In genomic region chr14:118363391-118363821, GRCm38 (mm10) we compare ENCODE assay signal across 12 mouse cellular contexts.
DNase-seq lines count a peak whose midpoint lies in the region; ATAC-seq and TF ChIP-seq lines count a peak whose summit lies in the region.
"Had no signal": no experiment of that assay in that cellular context is flagged by ENCODE, and none has a peak within 500 bp of the region (broad histone marks: within the 10 kb centered on the region; RNA-seq: fewer than 3 reads in every experiment).

No protein-coding gene starts in this region.

- H3K4me2 ChIP-seq in forebrain, embryonic 13.5 days = peak overlapping the region; percentile 7; the same call in 1 of the 2 replicates
- no peak overlapping the region for H3K4me2 ChIP-seq in forebrain, embryonic 12.5 days
- H3K4me2 ChIP-seq in midbrain, embryonic 13.5 days (replicated peaks) = peak overlapping the region; percentile 22; the same call in 1 of the 2 replicates
- H3K4me2 ChIP-seq in midbrain, embryonic 11.5 days = no peak overlapping the region
- peak overlapping the region; percentile 27; the same call in 1 of the 2 replicates for H3K4me2 ChIP-seq in hindbrain, postnatal 0 days (ENCODE audit: low read depth, low read length)
- peak overlapping the region; percentile 25 for H3K4me2 ChIP-seq in neural tube, embryonic 14.5 days (ENCODE audit: low read depth, low read length)
- H3K4me2 ChIP-seq: heart, embryonic 12.5 days had no signal

- TF ChIP-seq CTCF in hindbrain, postnatal 0 days (IDR thresholded peaks at IDR 0.05; ENCODE audit: low read depth) = no peak

- peaks cover 32% of the 10 kb centered on the region for H3K4me1 ChIP-seq in forebrain, embryonic 13.5 days
- peaks cover 29% of the 10 kb centered on the region for H3K4me1 ChIP-seq in forebrain, embryonic 12.5 days
- peaks cover 18% of the 10 kb centered on the region for H3K4me1 ChIP-seq in midbrain, embryonic 13.5 days (replicated peaks)
- H3K4me1 ChIP-seq in midbrain, embryonic 11.5 days (ENCODE audit: control insufficient read depth, insufficient read depth, low read length) = peaks cover 12% of the 10 kb centered on the region
- H3K4me1 ChIP-seq in hindbrain, postnatal 0 days (ENCODE audit: insufficient read depth, low read length) = no peaks in the 10 kb centered on the region
- H3K4me1 ChIP-seq in neural tube, embryonic 14.5 days (ENCODE audit: control insufficient read depth, insufficient read depth, low read length) = peaks cover 15% of the 10 kb centered on the region; the same call in 1 of the 2 replicates

- no peak overlapping the region for H3K27ac ChIP-seq in forebrain, embryonic 13.5 days
- no peak overlapping the region for H3K27ac ChIP-seq in forebrain, embryonic 12.5 days
- peak overlapping the region; percentile 51 for H3K27ac ChIP-seq in midbrain, embryonic 13.5 days
- no peak overlapping the region for H3K27ac ChIP-seq in midbrain, embryonic 11.5 days (ENCODE audit: low read depth, low read length)
- H3K27ac ChIP-seq in hindbrain, postnatal 0 days = no peak overlapping the region
- peak overlapping the region; percentile 23; the same call in 1 of the 2 replicates for H3K27ac ChIP-seq in neural tube, embryonic 14.5 days (ENCODE audit: low read depth, low read length)
- H3K27ac ChIP-seq: gastrocnemius, adult 2 months had no signal

- H3K9ac ChIP-seq in forebrain, embryonic 13.5 days = no peak overlapping the region
- no peak overlapping the region for H3K9ac ChIP-seq in forebrain, embryonic 12.5 days
- no peak overlapping the region; the same call in 1 of the 2 replicates for H3K9ac ChIP-seq in midbrain, embryonic 13.5 days (replicated peaks)
- H3K9ac ChIP-seq in midbrain, embryonic 11.5 days (ENCODE audit: low read length) = no peak overlapping the region
- no peak overlapping the region for H3K9ac ChIP-seq in hindbrain, postnatal 0 days (replicated peaks; ENCODE audit: low read length)
- no peak overlapping the region for H3K9ac ChIP-seq in neural tube, embryonic 14.5 days (replicated peaks; ENCODE audit: low read depth, low read length)
- H3K9ac ChIP-seq: heart, embryonic 12.5 days had no signal

- no peak for DNase-seq in midbrain, embryonic 11.5 days (ENCODE audit: low spot score, missing footprints)
- peak; percentile 54 for DNase-seq in hindbrain, postnatal 0 days (ENCODE audit: low spot score)
- no peak for DNase-seq in thymus, adult 18-20 months
- no peak for DNase-seq in B cell, adult 2 months
- DNase-seq: gastrocnemius, adult 2 months; kidney, adult 11 months; layer of hippocampus, postnatal 36 days had no signal

- no peaks in the 10 kb centered on the region for H3K9me3 ChIP-seq in forebrain, embryonic 13.5 days (replicated peaks)
- H3K9me3 ChIP-seq in forebrain, embryonic 12.5 days = no peaks in the 10 kb centered on the region
- no peaks in the 10 kb centered on the region for H3K9me3 ChIP-seq in midbrain, embryonic 13.5 days
- no peaks in the 10 kb centered on the region for H3K9me3 ChIP-seq in midbrain, embryonic 11.5 days (ENCODE audit: control insufficient read depth, low read length)
- H3K9me3 ChIP-seq in hindbrain, postnatal 0 days (ENCODE audit: low read length) = no peaks in the 10 kb centered on the region
- H3K9me3 ChIP-seq in neural tube, embryonic 14.5 days (ENCODE audit: control insufficient read depth, low read length) = no peaks in the 10 kb centered on the region
- H3K9me3 ChIP-seq: heart, embryonic 12.5 days had no signal

- H3K4me3 ChIP-seq in forebrain, embryonic 13.5 days = no peak overlapping the region
- no peak overlapping the region for H3K4me3 ChIP-seq in forebrain, embryonic 12.5 days (replicated peaks)
- no peak overlapping the region; the same call in 1 of the 2 replicates for H3K4me3 ChIP-seq in midbrain, embryonic 13.5 days (replicated peaks)
- no peak overlapping the region for H3K4me3 ChIP-seq in midbrain, embryonic 11.5 days (ENCODE audit: low read depth, low read length)
- no peak overlapping the region for H3K4me3 ChIP-seq in hindbrain, postnatal 0 days (ENCODE audit: low read length)
- H3K4me3 ChIP-seq in neural tube, embryonic 14.5 days (ENCODE audit: low read depth, low read length) = 0 out of 2 replicates have a peak overlapping the region, but pooled peaks have one; percentile 0
- H3K4me3 ChIP-seq: gastrocnemius, adult 2 months; heart, embryonic 12.5 days had no signal

- ATAC-seq in forebrain, embryonic 13.5 days = no peak
- no peak for ATAC-seq in forebrain, embryonic 12.5 days (ENCODE audit: low FRiP score)
- peak; percentile 48 for ATAC-seq in midbrain, embryonic 13.5 days
- ATAC-seq in midbrain, embryonic 11.5 days (ENCODE audit: low FRiP score) = no peak
- ATAC-seq in hindbrain, postnatal 0 days = 0 out of 2 replicates have a peak, but pooled peaks have one; percentile 27
- peak; percentile 85 for ATAC-seq in neural tube, embryonic 14.5 days (ENCODE audit: low read depth)

- H3K27me3 ChIP-seq in forebrain, embryonic 13.5 days = peaks cover 24% of the 10 kb centered on the region
- peaks cover 43% of the 10 kb centered on the region for H3K27me3 ChIP-seq in forebrain, embryonic 12.5 days
- H3K27me3 ChIP-seq in midbrain, embryonic 13.5 days = no peaks in the 10 kb centered on the region
- no peaks in the 10 kb centered on the region for H3K27me3 ChIP-seq in midbrain, embryonic 11.5 days (ENCODE audit: control insufficient read depth, insufficient read depth, low read length)
- H3K27me3 ChIP-seq in hindbrain, postnatal 0 days (ENCODE audit: insufficient read depth, low read length) = no peaks in the 10 kb centered on the region
- H3K27me3 ChIP-seq in neural tube, embryonic 14.5 days (ENCODE audit: control insufficient read depth, insufficient read depth, low read length) = no peaks in the 10 kb centered on the region

- 72% methylated on average over 21 of the region's 21 CpGs for WGBS in forebrain, embryonic 13.5 days
- 77% methylated on average over 21 of the region's 21 CpGs for WGBS in forebrain, embryonic 12.5 days
- 73% methylated on average over 21 of the region's 21 CpGs for WGBS in midbrain, embryonic 13.5 days
- WGBS in midbrain, embryonic 11.5 days = 85% methylated on average over 21 of the region's 21 CpGs
- 61% methylated on average over 21 of the region's 21 CpGs for WGBS in hindbrain, postnatal 0 days
- 19% methylated on average over 21 of the region's 21 CpGs for WGBS in neural tube, embryonic 14.5 days

- no peaks in the 10 kb centered on the region for H3K36me3 ChIP-seq in forebrain, embryonic 13.5 days (ENCODE audit: poor library complexity, severe bottlenecking)
- no peaks in the 10 kb centered on the region for H3K36me3 ChIP-seq in forebrain, embryonic 12.5 days (replicated peaks)
- H3K36me3 ChIP-seq in midbrain, embryonic 13.5 days = no peaks in the 10 kb centered on the region
- no peaks in the 10 kb centered on the region for H3K36me3 ChIP-seq in midbrain, embryonic 11.5 days (ENCODE audit: control insufficient read depth, insufficient read depth, low read length)
- no peaks in the 10 kb centered on the region for H3K36me3 ChIP-seq in hindbrain, postnatal 0 days (ENCODE audit: insufficient read depth, low read length)
- no peaks in the 10 kb centered on the region for H3K36me3 ChIP-seq in neural tube, embryonic 14.5 days (ENCODE audit: control insufficient read depth, insufficient read depth, low read length)
- H3K36me3 ChIP-seq: heart, embryonic 12.5 days had no signal

Comparison
In these comparisons a context has a peak if more than half of its experiments do, and no peak if none do; other contexts are left out.
1. ATAC-seq: peak in midbrain, embryonic 13.5 days (single experiment), hindbrain, postnatal 0 days (single experiment) and neural tube, embryonic 14.5 days (single experiment); none in forebrain, embryonic 13.5 days (single experiment), forebrain, embryonic 12.5 days (single experiment) and midbrain, embryonic 11.5 days (single experiment).
2. H3K27ac ChIP-seq: peak in midbrain, embryonic 13.5 days (single experiment) and neural tube, embryonic 14.5 days (single experiment); none in forebrain, embryonic 13.5 days (single experiment), forebrain, embryonic 12.5 days (single experiment), midbrain, embryonic 11.5 days (single experiment) and hindbrain, postnatal 0 days (single experiment).
3. H3K4me2 ChIP-seq: peak in forebrain, embryonic 13.5 days (single experiment), midbrain, embryonic 13.5 days (single experiment), hindbrain, postnatal 0 days (single experiment) and neural tube, embryonic 14.5 days (single experiment); none in forebrain, embryonic 12.5 days (single experiment) and midbrain, embryonic 11.5 days (single experiment).